Mouse (Mus musculus) heart, postnatal 0 days (tissue): ENCODE measurements at regions not wholly inside any gene's neighbourhood (a gene's known extent, or its start where the extent isn't known, plus 50 kb on each side); places are given as distances from the start of the nearest gene placed in this dataset.
A peak's percentile ranks its signal among the peaks of the same experiment; 100 is the strongest.

ENCODE experiments used
- ATAC-seq: fragments of 200-750 bp; cut with Nextera tagmentation; 2 replicates; pipeline ENCODE4 v1.8.0; 2017; ENCODE audit warnings: low read depth, moderate number of reproducible peaks, moderate library complexity; ENCODE audit not compliant: insufficient read depth
- DNase-seq: peaks from one replicate; pipeline ENCODE4 v3.0.0-alpha.2; 2016; ENCODE audit warnings: low spot score
- H3K27ac ChIP-seq: fragments of 300-500 bp; sonication (generic); 2 replicates; pipeline ENCODE4 v1.5.1; 2014; ENCODE audit warnings: low read depth, mild to moderate bottlenecking
- H3K27me3 ChIP-seq: fragments of 300-500 bp; sonication (generic); 2 replicates; pipeline ENCODE4 v1.6.1; 2014; ENCODE audit warnings: low read length, mixed read lengths; ENCODE audit not compliant: control insufficient read depth, insufficient read depth
- H3K36me3 ChIP-seq: fragments of 300-500 bp; sonication (generic); replicated peaks from 2 replicates; pipeline ENCODE4 v1.6.1; 2014; ENCODE audit warnings: low read length, mixed read lengths; ENCODE audit not compliant: control insufficient read depth, insufficient read depth
- H3K4me1 ChIP-seq: fragments of 300-500 bp; sonication (generic); 2 replicates; pipeline ENCODE4 v1.6.1; 2014; ENCODE audit warnings: antibody characterized with exemption; ENCODE audit not compliant: control insufficient read depth, insufficient read depth
- H3K4me2 ChIP-seq: fragments of 300-500 bp; sonication (generic); 2 replicates; pipeline ENCODE4 v1.6.1; 2014; ENCODE audit warnings: low read depth, mild to moderate bottlenecking, low read length, moderate library complexity
- H3K4me3 ChIP-seq: fragments of 300-500 bp; sonication (generic); 2 replicates; pipeline ENCODE4 v1.5.1; 2014; ENCODE audit warnings: low read depth, low read length
- H3K9ac ChIP-seq: fragments of 300-500 bp; sonication (generic); replicated peaks from 2 replicates; pipeline ENCODE4 v1.6.1; 2014; ENCODE audit warnings: low read depth, low read length, mixed read lengths
- H3K9me3 ChIP-seq: fragments of 300-500 bp; sonication (generic); replicated peaks from 2 replicates; pipeline ENCODE4 v1.6.1; 2016; ENCODE audit warnings: low read length; ENCODE audit not compliant: control insufficient read depth
- CTCF ChIP-seq: IDR thresholded peaks from 2 replicates; pipeline ENCODE4 v1.5.1; 2016; ENCODE audit warnings: antibody characterized with exemption, control low read depth, low read depth
- EP300 ChIP-seq: IDR thresholded peaks from 2 replicates; pipeline ENCODE4 v1.6.1; 2016; ENCODE audit warnings: antibody characterized with exemption, low read depth
- WGBS: fragments of 180-500 bp; shearing (Covaris S2); extraction: QIAGEN DNeasy Blood & Tissue Kit; methylation state at CpG from one replicate; pipeline ENCODE4 v1.1.7; 2014; 5-methylcytosine and 5-hydroxymethylcytosine counted together

DNA sequence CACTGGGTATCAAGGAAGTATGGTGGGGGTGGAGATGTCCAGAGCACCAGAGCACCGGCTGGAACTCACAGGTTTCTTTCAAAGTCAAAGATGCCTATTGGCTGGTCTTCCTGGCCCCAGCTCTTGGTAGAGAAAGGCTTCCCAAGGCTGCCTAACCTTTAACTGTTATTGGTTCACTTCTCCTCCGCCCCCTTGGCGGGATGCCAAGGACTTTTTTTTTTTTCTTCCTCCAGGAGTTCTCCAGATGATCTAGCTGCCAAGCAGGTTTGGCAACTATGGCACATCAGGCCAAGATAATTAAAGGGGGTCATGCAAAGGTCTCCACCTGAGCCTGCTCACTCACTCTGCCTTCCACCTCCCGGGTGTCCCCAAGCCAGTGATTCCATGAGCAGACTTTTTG, 67.5 kb downstream of the Sc5d start:
- Histone ChIP-seq H3K9ac (no peak overlapping the region), H3K27ac (no peak overlapping the region), H3K9me3 (no peaks in the 10 kb centered on the region), H3K4me3 (no peak overlapping the region), H3K27me3 (no peaks in the 10 kb centered on the region), H3K4me2 (no peak overlapping the region), H3K4me1 (peaks cover 6% of the 10 kb centered on the region; the same call in 1 of the 2 replicates), H3K36me3 (no peaks in the 10 kb centered on the region)
- TF ChIP-seq EP300: no peak
- TF ChIP-seq CTCF: no peak
- 64% methylated on average over 4 of the region's 4 CpGs for WGBS
- ATAC-seq (0 out of 2 replicates have a peak, but pooled peaks have one; percentile 30), DNase-seq (no peak)

DNA sequence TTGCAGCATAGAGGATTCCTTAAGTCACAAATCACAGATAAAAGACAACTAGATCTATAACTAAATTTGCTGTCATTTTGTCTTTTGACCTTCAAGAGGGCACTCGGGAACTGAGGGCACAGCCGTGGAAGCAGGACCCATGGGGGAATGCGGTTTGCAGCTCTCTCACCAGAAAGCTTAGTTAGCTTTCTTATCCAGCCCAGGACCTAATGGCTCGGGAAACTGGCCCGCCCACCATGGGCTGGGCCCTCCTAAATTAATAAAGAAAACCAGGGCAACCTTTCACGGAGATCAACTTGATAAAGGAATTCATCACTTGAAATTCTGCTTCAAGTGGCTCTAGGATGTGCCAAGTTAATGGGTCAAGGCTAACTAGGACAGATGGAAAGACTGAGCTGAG, 67.9 kb downstream of the Sc5d start:
- H3K27ac ChIP-seq: no peak overlapping the region
- DNase-seq (no peak), ATAC-seq (no peak)
- H3K4me3 ChIP-seq: no peak overlapping the region
- no peaks in the 10 kb centered on the region for H3K27me3 ChIP-seq
- H3K4me2 ChIP-seq: no peak overlapping the region
- H3K9me3 ChIP-seq: no peaks in the 10 kb centered on the region
- H3K36me3 ChIP-seq: no peaks in the 10 kb centered on the region
- no peak overlapping the region for H3K9ac ChIP-seq
- TF ChIP-seq CTCF (no peak), EP300 (no peak)
- WGBS: 82% methylated on average over 6 of the region's 6 CpGs
- H3K4me1 ChIP-seq: peaks cover 6% of the 10 kb centered on the region; the same call in 1 of the 2 replicates

DNA sequence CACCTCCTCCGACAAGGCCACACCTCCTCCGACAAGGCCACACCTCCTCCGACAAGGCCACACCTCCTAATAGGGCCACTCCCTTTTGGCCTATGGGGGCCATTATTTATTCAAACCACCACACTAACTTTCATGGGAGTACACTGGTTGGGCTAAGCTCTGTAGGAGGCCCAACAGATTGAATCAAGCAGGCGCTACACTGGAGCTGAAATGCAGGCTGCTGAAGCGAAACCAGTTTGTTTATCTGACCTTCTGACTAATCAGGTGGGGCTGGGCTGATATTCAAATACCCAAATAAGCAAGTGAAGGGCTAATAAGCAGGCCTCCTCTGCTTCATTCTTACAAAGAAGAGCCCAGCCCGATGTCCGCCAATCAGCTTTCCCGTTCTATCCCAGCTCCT, 68.4 kb downstream of the Sc5d start:
- ATAC-seq (no peak), DNase-seq (no peak)
- Histone ChIP-seq H3K9ac (no peak overlapping the region), H3K4me1 (peaks cover 6% of the 10 kb centered on the region; the same call in 1 of the 2 replicates), H3K27ac (no peak overlapping the region), H3K27me3 (no peaks in the 10 kb centered on the region), H3K36me3 (no peaks in the 10 kb centered on the region), H3K4me2 (no peak overlapping the region), H3K9me3 (no peaks in the 10 kb centered on the region), H3K4me3 (no peak overlapping the region)
- TF ChIP-seq EP300: no peak
- TF ChIP-seq CTCF: no peak
- 75% methylated on average over 8 of the region's 8 CpGs for WGBS

DNA sequence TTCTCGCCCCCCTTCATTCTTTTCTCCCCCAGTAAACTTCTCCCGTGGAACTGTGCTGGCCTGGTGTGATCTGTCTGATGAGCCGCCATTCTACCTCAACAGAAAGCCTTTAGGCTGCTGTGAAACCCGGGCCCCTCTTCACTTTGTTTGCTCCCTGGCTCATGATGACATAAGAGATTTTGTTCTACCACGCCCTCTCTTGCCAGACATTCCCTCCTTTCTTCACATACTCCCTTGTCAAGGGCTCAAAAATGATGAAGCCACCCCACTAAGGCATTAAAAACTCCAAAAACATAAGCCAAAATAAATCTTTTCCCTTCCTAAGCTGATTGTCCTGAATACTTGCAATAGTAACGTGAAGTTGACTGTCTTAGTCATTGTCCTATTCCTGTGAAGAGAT, 69.1 kb downstream of the Sc5d start:
- Histone ChIP-seq H3K4me3 (no peak overlapping the region), H3K36me3 (no peaks in the 10 kb centered on the region), H3K4me2 (no peak overlapping the region), H3K27ac (no peak overlapping the region), H3K27me3 (no peaks in the 10 kb centered on the region), H3K9me3 (no peaks in the 10 kb centered on the region), H3K9ac (no peak overlapping the region), H3K4me1 (peaks cover 6% of the 10 kb centered on the region; the same call in 1 of the 2 replicates)
- TF ChIP-seq CTCF: no peak
- TF ChIP-seq EP300: no peak
- DNase-seq (no peak), ATAC-seq (no peak)
- WGBS: 84% methylated on average over 6 of the region's 6 CpGs

DNA sequence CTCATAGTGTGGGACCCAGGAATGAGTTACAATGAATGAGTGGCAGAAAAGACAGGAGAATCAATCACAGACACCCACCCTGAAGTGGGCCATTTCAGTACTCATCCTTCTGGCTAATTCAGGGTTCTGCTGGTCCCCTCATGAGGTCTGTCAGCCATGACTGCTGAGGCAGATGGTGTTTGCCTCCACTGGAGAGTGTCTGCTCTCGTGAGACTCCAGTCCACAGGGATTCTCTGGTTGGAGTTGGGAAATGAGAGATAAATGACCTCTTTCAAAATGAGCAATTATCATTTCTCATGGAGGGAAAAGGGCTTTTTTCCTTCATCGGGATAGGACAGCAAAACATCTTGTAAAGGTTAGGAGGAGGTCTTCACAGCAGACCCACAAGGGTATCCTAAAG, 69.9 kb downstream of the Sc5d start:
- ATAC-seq (no peak), DNase-seq (no peak)
- WGBS: 75% methylated on average over 2 of the region's 2 CpGs
- H3K9me3 ChIP-seq: no peaks in the 10 kb centered on the region
- H3K4me1 ChIP-seq: peaks cover 6% of the 10 kb centered on the region; the same call in 1 of the 2 replicates
- no peaks in the 10 kb centered on the region for H3K27me3 ChIP-seq
- no peak overlapping the region for H3K4me3 ChIP-seq
- H3K9ac ChIP-seq: no peak overlapping the region
- no peak for TF ChIP-seq EP300
- TF ChIP-seq CTCF: no peak
- no peak overlapping the region for H3K27ac ChIP-seq
- no peaks in the 10 kb centered on the region for H3K36me3 ChIP-seq
- no peak overlapping the region for H3K4me2 ChIP-seq

DNA sequence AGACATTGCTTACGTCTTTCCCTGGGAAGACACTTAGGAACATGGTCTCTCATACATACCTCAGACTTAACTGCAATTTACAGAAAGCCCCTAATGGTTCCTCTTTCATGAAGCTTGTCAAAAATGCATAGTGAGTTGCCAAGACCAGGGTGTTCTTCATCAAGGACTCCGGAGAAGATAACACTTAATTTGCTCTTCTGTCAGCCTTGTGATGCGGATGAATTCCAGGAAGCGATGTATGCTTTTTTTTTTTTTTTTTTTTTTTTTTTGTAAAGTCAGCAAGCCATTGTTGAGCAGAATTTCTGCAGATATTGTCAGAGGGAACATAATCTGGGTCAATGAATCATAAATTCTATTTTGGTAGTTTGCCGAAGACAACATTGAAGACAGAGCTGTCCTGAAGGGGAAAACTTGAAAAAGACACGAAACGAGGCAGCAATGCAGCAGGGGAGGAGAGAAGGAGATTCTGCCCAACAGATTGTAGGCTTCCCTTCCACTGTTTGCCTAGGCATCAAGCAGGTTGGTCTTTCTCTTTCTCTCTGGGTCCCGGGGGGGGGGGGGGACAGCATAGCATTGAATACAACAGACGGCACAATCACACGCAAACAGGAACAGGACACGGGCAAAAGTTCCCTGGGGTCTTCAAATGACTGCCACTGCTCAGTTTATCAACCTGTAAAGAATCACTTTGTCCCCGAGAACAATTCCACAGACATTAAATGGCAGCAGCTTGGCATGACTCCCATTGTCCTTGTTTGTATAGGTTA, 69.1 kb upstream of the Sorl1 start:
- H3K4me1 ChIP-seq: peaks cover 11% of the 10 kb centered on the region; the same call in 1 of the 2 replicates
- H3K27me3 ChIP-seq: no peaks in the 10 kb centered on the region
- ATAC-seq (no peak), DNase-seq (no peak)
- H3K36me3 ChIP-seq: no peaks in the 10 kb centered on the region
- TF ChIP-seq CTCF (no peak), EP300 (no peak)
- WGBS: 60% methylated on average over 11 of the region's 12 CpGs
- no peak overlapping the region for H3K4me3 ChIP-seq
- H3K27ac ChIP-seq: no peak overlapping the region
- no peak overlapping the region for H3K4me2 ChIP-seq
- H3K9ac ChIP-seq: no peak overlapping the region
- no peaks in the 10 kb centered on the region for H3K9me3 ChIP-seq
